Mouse (Mus musculus): Measurements from ENCODE around the gene Itgax. TPM values are rescaled to one million over a fixed set of nuclear protein-coding genes. Genes with fewer than 3 reads are reported as not detected.

Itgax gene
- polyA plus RNA-seq, 1 experiment from 2014 or later, result 0.11 TPM

DNA sequence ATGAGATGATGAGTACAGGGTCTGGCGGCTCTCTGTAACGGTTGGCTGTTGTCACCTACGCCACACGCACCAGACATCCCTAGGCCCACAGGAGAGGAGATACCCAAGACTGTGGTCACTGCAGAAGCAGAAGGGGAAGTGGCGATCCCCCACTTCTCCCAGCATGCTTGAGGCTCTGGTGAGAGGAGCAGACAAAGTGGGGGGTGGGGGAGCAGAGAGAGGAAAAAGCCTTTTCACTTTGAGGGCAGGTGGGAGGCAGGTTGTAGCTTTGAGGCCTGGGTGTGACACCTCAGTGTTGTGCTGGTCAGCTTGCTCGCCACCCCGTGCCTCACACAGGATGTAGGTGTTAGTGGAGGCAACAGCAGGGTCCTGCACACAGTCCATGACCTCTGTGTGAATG lies 50.8 kb downstream of the Itgax start:
- H3K4me3 ChIP-seq (ENCODE audit: low read depth, low read length), result no peak overlapping the region
- no peak for ATAC-seq (replicated peaks; ENCODE audit: insufficient number of reproducible peaks, low FRiP score, low TSS enrichment)
- no peaks in the 10 kb centered on the region for H3K4me1 ChIP-seq (ENCODE audit: control insufficient read depth, insufficient read depth, low read length)
- H3K27ac ChIP-seq (ENCODE audit: low read depth, low read length), result no peak overlapping the region
- 72% methylated on average over 7 of the region's 7 CpGs for WGBS (ENCODE audit: insufficient replicate concordance)
- H3K4me2 ChIP-seq, result no peak overlapping the region
- no peaks in the 10 kb centered on the region; the same call in 1 of the 2 replicates for H3K27me3 ChIP-seq (ENCODE audit: control insufficient read depth, insufficient read depth, low read length)
- no peaks in the 10 kb centered on the region for H3K9me3 ChIP-seq (replicated peaks; ENCODE audit: control insufficient read depth, low read length)
- H3K36me3 ChIP-seq (ENCODE audit: control insufficient read depth, insufficient read depth, low read length), result no peaks in the 10 kb centered on the region
- no peak overlapping the region for H3K9ac ChIP-seq (ENCODE audit: low read depth, low read length)

- 63% methylated on average over 6 of the region's 6 CpGs for WGBS (ENCODE audit: insufficient replicate concordance)
- H3K4me1 ChIP-seq (ENCODE audit: control insufficient read depth, insufficient read depth, low read length), result no peaks in the 10 kb centered on the region
- no peaks in the 10 kb centered on the region for H3K27me3 ChIP-seq (ENCODE audit: control insufficient read depth, insufficient read depth, low read length)
- no peak for ATAC-seq (replicated peaks; ENCODE audit: insufficient number of reproducible peaks, low FRiP score, low TSS enrichment)
- H3K36me3 ChIP-seq (ENCODE audit: control insufficient read depth, insufficient read depth, low read length), result no peaks in the 10 kb centered on the region
- no peaks in the 10 kb centered on the region for H3K9me3 ChIP-seq (replicated peaks; ENCODE audit: control insufficient read depth, low read length)
- H3K4me2 ChIP-seq, result no peak overlapping the region
- H3K4me3 ChIP-seq (ENCODE audit: low read depth, low read length), result no peak overlapping the region
- no peak overlapping the region for H3K27ac ChIP-seq (ENCODE audit: low read depth, low read length)
- H3K9ac ChIP-seq (ENCODE audit: low read depth, low read length), result no peak overlapping the region
Measured at GRCm38 (mm10) chr7:128180546-128180945, 51.2 kb downstream of the Itgax start.

DNA sequence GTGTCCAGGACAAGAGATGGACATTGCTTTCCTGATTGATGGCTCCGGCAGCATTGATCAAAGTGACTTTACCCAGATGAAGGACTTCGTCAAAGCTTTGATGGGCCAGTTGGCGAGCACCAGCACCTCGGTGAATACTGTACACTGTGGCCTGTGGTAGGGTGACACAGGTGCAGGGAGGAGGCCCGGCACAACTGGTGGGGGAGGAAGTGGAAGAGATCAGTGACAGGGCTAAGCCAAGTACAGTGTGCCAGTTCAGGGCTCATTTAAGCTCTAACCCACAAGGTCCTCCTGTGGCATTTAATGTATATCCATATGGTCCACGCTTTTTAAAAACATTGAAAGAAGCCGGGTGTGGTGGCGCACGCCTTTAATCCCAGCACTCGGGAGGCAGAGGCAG lies 52.3 kb downstream of the Itgax start:
- no peak for ATAC-seq (replicated peaks; ENCODE audit: insufficient number of reproducible peaks, low FRiP score, low TSS enrichment)
- no peaks in the 10 kb centered on the region for H3K27me3 ChIP-seq (ENCODE audit: control insufficient read depth, insufficient read depth, low read length)
- no peak overlapping the region for H3K4me3 ChIP-seq (ENCODE audit: low read depth, low read length)
- no peak overlapping the region for H3K9ac ChIP-seq (ENCODE audit: low read depth, low read length)
- no peaks in the 10 kb centered on the region for H3K9me3 ChIP-seq (replicated peaks; ENCODE audit: control insufficient read depth, low read length)
- H3K36me3 ChIP-seq (ENCODE audit: control insufficient read depth, insufficient read depth, low read length), result no peaks in the 10 kb centered on the region
- 85% methylated on average over 10 of the region's 10 CpGs for WGBS (ENCODE audit: insufficient replicate concordance)
- no peaks in the 10 kb centered on the region for H3K4me1 ChIP-seq (ENCODE audit: control insufficient read depth, insufficient read depth, low read length)
- no peak overlapping the region for H3K27ac ChIP-seq (ENCODE audit: low read depth, low read length)
- H3K4me2 ChIP-seq, result no peak overlapping the region

Other genes with a start within 250 kb of the Itgax start
- gene Prss53, start 238.6 kb upstream of the Itgax start, polyA plus RNA-seq (2014; fragmentation: Nextera tagmentation; extraction: Ambion mirVana), result 0.90 and 2.0 TPM in 2 replicates
- gene Gm21974, start 234.1 kb upstream of the Itgax start, polyA plus RNA-seq (2014; fragmentation: Nextera tagmentation; extraction: Ambion mirVana), result not detected in 2 replicates
- 98.7 and 101 TPM in 2 replicates for gene Vkorc1, start 233.9 kb upstream of the Itgax start, polyA plus RNA-seq (2014; fragmentation: Nextera tagmentation; extraction: Ambion mirVana)
- gene Bckdk, start 225.5 kb upstream of the Itgax start, polyA plus RNA-seq (2014; fragmentation: Nextera tagmentation; extraction: Ambion mirVana), result 166 and 174 TPM in 2 replicates
- 30.7 and 32.6 TPM in 2 replicates for gene Kat8, start 217.0 kb upstream of the Itgax start, polyA plus RNA-seq (2014; fragmentation: Nextera tagmentation; extraction: Ambion mirVana)
- 0.94 and 0.96 TPM in 2 replicates for gene Prss8, start 199.4 kb upstream of the Itgax start, polyA plus RNA-seq (2014; fragmentation: Nextera tagmentation; extraction: Ambion mirVana)
- gene Prss36, start 182.8 kb upstream of the Itgax start, polyA plus RNA-seq (2014; fragmentation: Nextera tagmentation; extraction: Ambion mirVana), result 10.3 and 10.6 TPM in 2 replicates
- 33.2 and 40.3 TPM in 2 replicates for gene Fus, start 162.1 kb upstream of the Itgax start, polyA plus RNA-seq (2014; fragmentation: Nextera tagmentation; extraction: Ambion mirVana)
- gene Pycard, start 135.7 kb upstream of the Itgax start, polyA plus RNA-seq (2014; fragmentation: Nextera tagmentation; extraction: Ambion mirVana), result 35.6 and 37.8 TPM in 2 replicates
- 0.30 and 0.69 TPM in 2 replicates for gene Trim72, start 125.6 kb upstream of the Itgax start, polyA plus RNA-seq (2014; fragmentation: Nextera tagmentation; extraction: Ambion mirVana)
- 0.29 and 0.34 TPM in 2 replicates for gene Itgam, start 66.9 kb upstream of the Itgax start, polyA plus RNA-seq (2014; fragmentation: Nextera tagmentation; extraction: Ambion mirVana)
- not detected in 2 replicates for gene Gm49368, start 66.9 kb upstream of the Itgax start, polyA plus RNA-seq (2014; fragmentation: Nextera tagmentation; extraction: Ambion mirVana)
- not detected in 2 replicates for gene Itgad, start 24.8 kb downstream of the Itgax start, polyA plus RNA-seq (2014; fragmentation: Nextera tagmentation; extraction: Ambion mirVana)
- 543 and 571 TPM in 2 replicates for gene Cox6a2, start 76.8 kb downstream of the Itgax start, polyA plus RNA-seq (2014; fragmentation: Nextera tagmentation; extraction: Ambion mirVana)
- gene Armc5, start 107.8 kb downstream of the Itgax start, polyA plus RNA-seq (2014; fragmentation: Nextera tagmentation; extraction: Ambion mirVana), result 7.7 and 8.7 TPM in 2 replicates
- 6.6 and 7.9 TPM in 2 replicates for gene 9130023H24Rik, start 108.5 kb downstream of the Itgax start, polyA plus RNA-seq (2014; fragmentation: Nextera tagmentation; extraction: Ambion mirVana)
- gene Tgfb1i1, start 117.3 kb downstream of the Itgax start, polyA plus RNA-seq (2014; fragmentation: Nextera tagmentation; extraction: Ambion mirVana), result 168 and 172 TPM in 2 replicates
- 0.83 TPM in 1 of 2 replicates, not detected in the other for gene Slc5a2, start 136.1 kb downstream of the Itgax start, polyA plus RNA-seq (2014; fragmentation: Nextera tagmentation; extraction: Ambion mirVana)
- 18.1 and 18.2 TPM in 2 replicates for gene BC017158, start 168.6 kb downstream of the Itgax start, polyA plus RNA-seq (2014; fragmentation: Nextera tagmentation; extraction: Ambion mirVana)

Measured in heart, embryonic 11.5 days (tissue).